Mouse (Mus musculus) C2C12 (cell line): ENCODE data around the gene Apobec3. TPM values are rescaled to one million over a fixed set of nuclear protein-coding genes. Genes with fewer than 3 reads are reported as not detected.
"Not testable (repeated sequence)": the region's sequence is repeated elsewhere in the genome, so short reads cannot be mapped to it uniquely, and the experiment has no call there.

Experiments used
- H3K27me3 ChIP-seq: one replicate; pipeline ENCODE4 v1.6.1; 2011; ENCODE audit not compliant: control insufficient read depth, insufficient read depth, insufficient read length
- H3K36me3 ChIP-seq: one replicate; pipeline ENCODE4 v1.6.1; 2011; ENCODE audit not compliant: control insufficient read depth, insufficient read depth
- H3K4me3 ChIP-seq: one replicate; pipeline ENCODE4 v1.5.1; 2011; ENCODE audit warnings: mild to moderate bottlenecking, control low read depth; ENCODE audit not compliant: poor library complexity, insufficient read depth, severe bottlenecking
- H3K79me2 ChIP-seq: one replicate; pipeline ENCODE4 v1.6.1; 2011; ENCODE audit not compliant: control insufficient read depth, insufficient read depth
- H3K79me3 ChIP-seq: one replicate; pipeline ENCODE4 v1.6.1; 2011; ENCODE audit warnings: low read depth, control low read depth
- H3ac ChIP-seq: one replicate; pipeline ENCODE3; 2011; ENCODE audit warnings: low read depth; ENCODE audit not compliant: control insufficient read depth, insufficient read length
- CEBPB ChIP-seq: IDR thresholded peaks from one replicate; pipeline ENCODE4 v1.6.1; 2011; ENCODE audit warnings: low read depth, mild to moderate bottlenecking, control low read depth, moderate library complexity
- CTCF ChIP-seq: IDR thresholded peaks from one replicate; pipeline ENCODE4 v1.5.1; 2011; ENCODE audit not compliant: control insufficient read depth, insufficient read depth, insufficient read length
- FOSL1 ChIP-seq: IDR thresholded peaks from one replicate; pipeline ENCODE4 v1.8.0; 2011; ENCODE audit warnings: mild to moderate bottlenecking, low read length; ENCODE audit not compliant: poor library complexity, insufficient read depth, severe bottlenecking
- MAX ChIP-seq: IDR thresholded peaks from one replicate; pipeline ENCODE4 v1.6.1; 2011; ENCODE audit warnings: mild to moderate bottlenecking, control low read depth
- MYOD1 ChIP-seq: IDR thresholded peaks from one replicate; pipeline ENCODE4 v1.6.1; 2011; ENCODE audit warnings: low read depth; ENCODE audit not compliant: control insufficient read depth, insufficient read length
- MYOG ChIP-seq: IDR thresholded peaks from one replicate; pipeline ENCODE4 v1.6.1; 2011; ENCODE audit not compliant: control insufficient read depth, insufficient read length; ENCODE audit errors: extremely low read depth
- USF1 ChIP-seq: IDR thresholded peaks from one replicate; pipeline ENCODE4 v1.6.1; 2011; ENCODE audit warnings: low read depth, mild to moderate bottlenecking, control low read depth, moderate library complexity
- polyA plus RNA-seq: library from polyadenylated mRNA; unstranded; fragments of >200 nt; fragmentation: generic; extraction: Trizol; gene quantifications from one replicate; pipeline ENCODE4 v1.2.1, GENCODE M21; 2012; ENCODE audit warnings: missing spikeins

Apobec3 gene
- polyA plus RNA-seq, 1 experiment = 24.0 TPM

DNA sequence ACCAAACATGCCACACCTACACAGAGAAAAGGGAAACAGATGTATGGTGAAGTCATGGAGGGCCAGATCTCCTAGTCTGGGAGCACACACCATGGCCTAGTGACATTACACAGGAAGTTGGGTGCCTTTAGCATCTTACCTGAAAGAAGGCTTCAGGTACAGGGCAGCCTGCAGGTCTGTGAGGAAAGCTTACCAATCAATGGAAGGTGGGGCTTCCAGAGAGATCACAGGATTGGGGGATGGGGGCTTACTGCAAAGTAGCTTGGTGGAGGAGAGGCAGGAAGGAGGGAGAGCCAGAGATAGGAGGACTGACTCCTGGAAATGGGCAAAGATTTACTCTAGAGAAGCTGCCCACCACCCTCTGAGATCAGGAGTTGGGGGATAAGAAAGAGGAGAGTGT is 12.5 kb downstream of the Apobec3 start:
- TF ChIP-seq MYOG (no peak), FOSL1 (no peak), CEBPB (no peak)
- Histone ChIP-seq H3K4me3 (no peak overlapping the region), H3K27me3 (no peaks in the 10 kb centered on the region), H3K79me3 (no peaks in the 10 kb centered on the region), H3K79me2 (no peaks in the 10 kb centered on the region), H3K36me3 (peaks cover 38% of the 10 kb centered on the region), H3ac (no peak overlapping the region)

DNA sequence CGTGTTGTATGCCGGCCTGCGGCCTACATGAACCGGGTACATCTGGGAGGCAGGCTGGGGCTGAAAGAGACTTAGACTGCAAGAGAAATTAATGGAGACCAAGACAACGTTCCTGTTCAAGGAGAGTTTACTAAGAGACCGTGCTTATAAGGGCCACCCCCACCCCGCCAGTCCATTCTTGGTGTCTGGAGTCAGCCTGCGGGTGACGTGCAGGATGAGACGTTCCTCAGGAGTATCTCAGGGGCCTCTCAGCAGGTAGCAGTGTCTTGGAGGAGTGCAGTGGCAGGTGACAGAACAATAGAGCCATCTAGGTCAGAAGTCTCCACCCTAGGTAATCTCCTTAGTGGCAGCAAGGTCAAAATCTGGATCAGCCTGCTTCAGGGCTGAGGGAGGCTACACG is 13.2 kb downstream of the Apobec3 start:
- H3K36me3 ChIP-seq = peaks cover 37% of the 10 kb centered on the region
- H3K79me2 ChIP-seq, H3ac ChIP-seq, H3K27me3 ChIP-seq, H3K4me3 ChIP-seq, H3K79me3 ChIP-seq: not testable (repeated sequence)

DNA sequence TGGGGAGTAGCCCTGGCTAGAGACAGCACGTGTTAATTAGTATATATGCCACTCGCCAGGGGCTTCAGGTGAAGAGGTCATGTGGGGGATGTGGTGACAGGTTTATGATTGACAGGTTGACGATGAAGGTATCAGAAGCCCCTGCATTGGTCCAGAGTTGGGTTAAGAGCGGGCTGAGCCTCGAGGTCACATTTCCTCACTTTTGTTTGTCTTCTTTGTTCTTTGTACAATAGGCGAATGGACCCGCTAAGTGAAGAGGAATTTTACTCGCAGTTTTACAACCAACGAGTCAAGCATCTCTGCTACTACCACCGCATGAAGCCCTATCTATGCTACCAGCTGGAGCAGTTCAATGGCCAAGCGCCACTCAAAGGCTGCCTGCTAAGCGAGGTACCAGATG is 13.8 kb downstream of the Apobec3 start:
- Histone ChIP-seq H3K79me2 (no peaks in the 10 kb centered on the region), H3ac (no peak overlapping the region), H3K4me3 (no peak overlapping the region), H3K79me3 (no peaks in the 10 kb centered on the region), H3K36me3 (peaks cover 37% of the 10 kb centered on the region), H3K27me3 (no peaks in the 10 kb centered on the region)
- TF ChIP-seq MYOD1 (no peak), MYOG (no peak), USF1 (no peak), CEBPB (no peak), FOSL1 (no peak), MAX (no peak), CTCF (no peak)

DNA sequence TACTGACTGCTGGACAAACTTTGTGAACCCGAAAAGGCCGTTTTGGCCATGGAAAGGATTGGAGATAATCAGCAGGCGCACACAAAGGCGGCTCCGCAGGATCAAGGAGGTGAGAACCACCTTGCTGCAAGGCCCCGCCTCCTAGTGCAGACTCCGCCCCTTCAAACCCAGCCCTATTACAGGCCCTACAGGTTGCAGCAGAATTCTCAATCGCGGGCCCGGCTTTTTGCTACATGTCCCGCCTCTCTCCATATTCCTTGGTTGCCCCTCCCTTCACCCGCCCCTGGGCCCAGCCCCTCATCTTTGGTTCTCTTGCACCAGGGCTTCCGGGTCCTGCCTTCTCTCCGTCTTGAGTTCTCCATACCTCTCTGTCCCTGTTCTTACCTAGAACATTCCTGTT is 15.4 kb downstream of the Apobec3 start:
- H3K4me3 ChIP-seq = no peak overlapping the region
- peaks cover 38% of the 10 kb centered on the region for H3K36me3 ChIP-seq
- TF ChIP-seq CTCF (no peak), FOSL1 (no peak), MYOG (no peak), MYOD1 (no peak), MAX (no peak), USF1 (no peak), CEBPB (no peak)
- no peak overlapping the region for H3ac ChIP-seq
- H3K79me3 ChIP-seq = no peaks in the 10 kb centered on the region
- no peaks in the 10 kb centered on the region for H3K79me2 ChIP-seq
- no peaks in the 10 kb centered on the region for H3K27me3 ChIP-seq

GRCm38 (mm10) chr15:79909006-79909405 is 17.5 kb downstream of the Apobec3 start:
- H3K4me3 ChIP-seq, H3K27me3 ChIP-seq, H3ac ChIP-seq, H3K79me3 ChIP-seq, H3K79me2 ChIP-seq: not testable (repeated sequence)
- peaks cover 38% of the 10 kb centered on the region for H3K36me3 ChIP-seq

DNA sequence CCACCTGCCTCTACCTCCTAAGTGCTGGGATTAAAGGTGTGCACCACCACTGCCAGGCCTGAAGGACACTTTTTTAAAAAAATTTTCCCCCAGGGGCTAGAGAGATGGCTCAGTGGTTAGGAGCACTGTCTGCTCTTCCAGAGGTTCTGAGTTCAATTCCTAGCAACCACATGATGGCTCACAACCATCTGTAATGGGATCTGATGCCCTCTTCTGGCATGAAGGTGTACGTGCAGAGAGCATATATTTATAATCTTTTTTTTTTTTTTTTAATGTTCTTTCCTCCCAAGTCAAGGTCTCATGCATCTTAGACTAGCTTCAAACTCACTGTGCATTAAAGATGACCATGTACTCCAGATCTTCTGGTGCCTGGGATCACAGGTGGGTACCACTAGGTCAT is 19.4 kb downstream of the Apobec3 start:
- H3K79me2 ChIP-seq, H3K27me3 ChIP-seq: not testable (repeated sequence)

DNA sequence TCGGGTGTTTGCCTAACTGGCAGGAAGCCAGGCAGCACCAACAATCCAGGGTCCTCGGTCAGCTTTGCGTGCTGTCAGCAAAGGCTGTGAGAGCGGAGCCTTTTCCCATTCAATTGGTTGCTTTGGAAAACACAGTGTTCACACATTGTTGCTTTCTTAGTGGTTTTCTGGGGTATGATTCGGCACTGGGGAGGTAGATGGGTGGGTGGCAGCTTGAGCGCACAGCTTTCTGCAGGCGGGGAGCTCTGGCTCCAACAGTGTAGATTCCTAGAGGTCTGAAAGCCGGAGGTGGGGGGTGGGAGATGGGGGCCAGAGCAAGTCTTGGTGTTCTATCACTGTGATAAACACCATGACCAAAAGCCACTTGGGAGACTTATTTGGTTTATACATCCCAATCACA is 19.9 kb downstream of the Apobec3 start:
- peaks cover 31% of the 10 kb centered on the region for H3K36me3 ChIP-seq
- H3K27me3 ChIP-seq = no peaks in the 10 kb centered on the region

More for the DNA sequence above, 19.4 kb downstream of the Apobec3 start:
- H3K79me3 ChIP-seq, H3ac ChIP-seq, H3K4me3 ChIP-seq: not testable (repeated sequence)
- H3K36me3 ChIP-seq = peaks cover 35% of the 10 kb centered on the region

More for the DNA sequence above, 19.9 kb downstream of the Apobec3 start:
- H3K4me3 ChIP-seq = no peak overlapping the region
- no peak overlapping the region for H3ac ChIP-seq
- H3K79me3 ChIP-seq = no peaks in the 10 kb centered on the region
- TF ChIP-seq FOSL1 (no peak), USF1 (no peak), CTCF (no peak), MYOD1 (no peak), MYOG (no peak), MAX (no peak), CEBPB (no peak)
- no peaks in the 10 kb centered on the region for H3K79me2 ChIP-seq
